Mouse (Mus musculus) cerebellum, postnatal 10 days (tissue): ENCODE data around the gene Dnajb2.

ENCODE experiments used
- DNase-seq, 2 experiments: peaks; one replicate each; pipeline ENCODE4 v3.0.0; 2021; ENCODE audit warnings: mixed read lengths in 2 of 2

Dnajb2 gene

GRCm38 (mm10) chr1:75252308-75252707 lies 16.1 kb downstream of the Dnajb2 start:
- DNase-seq: peak in 1 of 2 experiments; percentile 19

GRCm38 (mm10) chr1:75253029-75253428 lies 16.8 kb downstream of the Dnajb2 start:
- peak; percentile 37 to 51 for DNase-seq

DNA sequence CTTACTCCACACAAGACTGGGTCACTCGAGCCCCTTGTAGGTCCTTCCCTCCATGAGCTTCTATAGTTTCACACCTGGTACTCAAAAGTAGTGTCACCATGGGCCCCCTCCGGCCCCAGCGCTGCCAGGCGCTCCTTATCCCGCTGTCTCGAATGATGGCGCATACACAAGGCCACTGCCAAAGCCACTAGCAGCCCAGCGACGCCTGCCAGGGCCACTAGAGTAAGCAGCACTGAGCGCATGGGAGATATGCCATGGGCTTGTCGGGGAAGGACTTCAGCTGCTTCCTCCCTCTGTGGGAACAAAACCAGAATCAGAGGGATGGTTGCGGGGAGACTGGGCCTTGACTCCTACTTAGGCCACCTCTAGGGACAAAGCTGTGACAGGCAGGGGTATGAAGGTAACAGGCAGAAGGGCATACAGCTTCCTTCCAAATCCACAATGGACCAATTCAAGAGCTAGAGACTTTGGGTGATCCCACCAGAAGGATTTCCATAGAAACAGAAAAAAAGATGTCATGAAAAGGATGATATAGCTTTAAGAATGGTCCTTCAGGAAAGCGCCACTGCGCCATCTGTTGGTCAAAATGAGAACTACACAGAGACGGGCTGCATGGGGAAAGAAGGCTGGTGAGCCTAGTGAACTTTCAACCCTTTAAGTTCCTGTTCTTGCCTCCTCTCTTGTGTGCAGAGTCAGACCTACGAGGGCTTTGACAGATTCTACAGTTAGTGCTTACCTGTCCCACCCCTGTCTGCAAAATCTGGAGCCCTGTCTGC lies 17.8 kb downstream of the Dnajb2 start:
- DNase-seq: peak; percentile 93 to 97

DNA sequence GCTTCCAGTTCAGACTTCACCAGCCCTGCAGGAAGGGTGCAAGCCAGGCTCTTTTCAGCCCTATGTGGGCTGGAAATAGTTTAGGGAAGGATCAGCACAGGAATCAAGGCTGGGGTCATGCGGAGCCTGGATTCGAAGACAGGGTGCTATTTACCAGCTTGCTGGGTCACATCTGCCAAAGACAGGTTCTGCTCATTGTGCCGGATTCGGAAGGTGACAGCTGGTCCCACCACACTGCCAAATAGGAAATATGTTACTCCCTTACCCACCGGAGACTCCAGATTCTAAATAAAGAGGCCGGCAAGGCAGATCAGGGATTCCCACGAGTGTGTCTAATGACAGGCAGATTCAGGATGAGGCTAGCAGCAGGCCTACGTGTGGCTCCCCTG lies 18.4 kb downstream of the Dnajb2 start:
- peak; percentile 65 to 66 for DNase-seq

DNA sequence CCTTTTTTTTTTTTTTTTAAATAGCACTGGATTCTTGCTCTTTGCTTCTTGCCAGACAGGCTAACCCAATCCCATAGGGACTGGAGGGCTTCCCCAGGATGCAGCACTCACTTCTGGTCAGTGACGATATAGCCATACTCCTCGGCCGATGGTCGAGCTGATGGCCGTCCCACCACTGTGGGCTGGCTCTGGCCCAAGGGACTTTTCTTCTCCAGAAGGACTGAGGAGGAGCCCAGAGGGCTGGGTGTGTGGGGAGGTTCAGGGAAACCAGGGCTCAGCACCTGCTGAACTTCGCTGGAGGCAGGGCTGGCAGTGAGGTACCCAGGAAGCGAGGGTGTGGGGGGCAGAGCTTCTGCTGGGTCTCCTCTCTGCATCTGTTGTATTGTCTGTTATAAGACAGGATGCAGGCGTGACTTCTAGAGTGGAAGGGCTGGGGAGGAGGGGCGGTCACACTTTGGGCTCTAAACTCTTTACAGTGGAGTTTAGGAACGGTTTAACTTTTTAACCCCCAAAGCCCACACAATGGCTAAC lies 19.4 kb downstream of the Dnajb2 start:
- DNase-seq: peak; percentile 38 to 40

DNA sequence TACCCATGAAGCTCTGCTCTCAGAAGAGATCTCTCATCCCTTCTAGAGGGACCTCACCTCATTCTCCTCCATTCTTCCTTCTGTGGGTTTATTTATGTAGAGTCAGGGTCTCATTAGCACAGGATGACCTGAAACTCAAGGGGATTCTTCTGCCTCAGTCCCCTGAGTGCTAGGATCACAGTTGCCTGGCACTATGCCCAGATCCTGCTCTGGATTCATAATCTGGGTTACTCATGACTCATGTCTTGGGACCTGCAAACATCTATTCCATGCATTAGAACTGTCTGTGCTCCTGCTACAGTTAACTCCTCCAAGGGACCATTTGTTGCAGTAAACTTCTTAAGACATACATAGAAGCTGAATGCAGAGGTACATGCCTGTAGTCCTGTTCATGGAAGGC lies 25.1 kb downstream of the Dnajb2 start:
- DNase-seq: peak in 1 of 2 experiments; percentile 27

- DNase-seq: peak; percentile 56 to 61
Measured at GRCm38 (mm10) chr1:75262969-75263951, 27.1 kb downstream of the Dnajb2 start.

- DNase-seq: peak; percentile 84 to 88
Measured at GRCm38 (mm10) chr1:75264091-75264880, 28.1 kb downstream of the Dnajb2 start, which contains the start of gene Ptprn. Gene Ptprn (minus strand): TSS chr1:75264502.

DNA sequence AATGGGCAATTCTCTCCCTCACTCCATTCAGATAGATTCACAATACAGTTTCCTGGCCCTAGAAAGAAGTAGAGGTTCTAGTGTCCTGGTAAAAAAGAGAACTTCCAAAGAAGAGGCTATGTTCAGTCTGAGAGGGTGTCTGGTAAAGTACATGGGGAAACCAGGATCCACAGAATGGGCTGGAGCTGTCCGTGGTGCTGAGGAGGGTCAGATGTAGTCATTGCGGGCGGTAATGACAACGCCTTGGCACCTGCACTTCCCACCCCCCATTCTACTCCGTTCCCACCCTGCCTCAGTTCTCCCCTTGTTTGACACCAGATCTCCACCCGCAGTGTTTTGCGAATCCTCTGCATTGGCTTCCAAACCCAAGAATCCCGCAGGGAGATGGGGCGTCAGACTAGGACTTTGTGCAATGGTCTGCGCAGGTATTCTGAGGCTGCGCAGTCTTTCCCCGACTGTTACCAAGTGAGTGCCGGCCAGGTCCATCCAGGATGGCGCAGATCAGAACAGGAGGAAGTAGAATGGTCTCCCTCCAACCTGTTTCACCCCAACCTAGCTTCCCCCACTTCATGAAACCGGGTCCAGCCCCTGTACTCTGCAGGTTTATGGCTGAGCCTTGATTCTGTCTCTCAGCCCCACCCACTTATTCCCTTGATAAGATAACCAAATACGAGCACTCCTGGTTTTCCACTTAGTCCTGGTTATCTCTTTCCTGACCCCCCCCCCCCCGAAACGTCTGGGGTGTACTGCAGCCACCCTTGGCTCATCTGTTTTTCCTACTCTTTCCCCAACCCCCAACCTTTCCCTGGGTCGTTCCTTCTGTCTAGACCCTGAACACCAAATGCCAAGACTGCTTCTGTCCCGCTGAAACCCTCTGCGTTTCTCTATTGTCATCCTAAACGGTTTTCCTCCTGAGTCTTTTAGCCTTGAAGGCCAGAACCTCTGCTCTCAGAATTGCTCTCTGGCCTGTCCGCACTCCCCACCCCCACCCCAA lies 41.3 kb downstream of the Dnajb2 start:
- DNase-seq: peak; percentile 33 to 36

DNA sequence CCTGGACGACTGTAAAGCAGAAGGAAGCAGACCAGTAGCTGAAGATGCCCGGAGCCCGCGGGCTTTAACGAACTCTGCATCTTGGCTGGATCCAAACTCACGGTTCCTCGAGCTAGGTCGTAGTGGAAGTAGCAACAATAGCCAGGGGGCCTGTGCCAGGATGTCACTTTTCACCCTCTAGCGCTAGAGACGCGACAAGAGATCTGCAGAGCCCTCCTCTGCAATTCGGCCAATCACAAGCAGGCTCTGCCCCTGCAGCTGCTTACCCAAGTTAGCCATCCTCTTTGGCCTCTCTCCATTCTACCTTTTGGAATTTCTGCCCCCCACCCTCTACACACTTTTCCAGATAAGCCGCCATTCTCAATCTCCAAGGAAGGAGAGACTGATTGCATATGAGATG lies 42.0 kb downstream of the Dnajb2 start, which contains the start of gene Resp18:
Gene Resp18, minus strand, starts transcription at position 188 of the 400 bp plus-strand sequence.
- peak; percentile 36 to 42 for DNase-seq

DNA sequence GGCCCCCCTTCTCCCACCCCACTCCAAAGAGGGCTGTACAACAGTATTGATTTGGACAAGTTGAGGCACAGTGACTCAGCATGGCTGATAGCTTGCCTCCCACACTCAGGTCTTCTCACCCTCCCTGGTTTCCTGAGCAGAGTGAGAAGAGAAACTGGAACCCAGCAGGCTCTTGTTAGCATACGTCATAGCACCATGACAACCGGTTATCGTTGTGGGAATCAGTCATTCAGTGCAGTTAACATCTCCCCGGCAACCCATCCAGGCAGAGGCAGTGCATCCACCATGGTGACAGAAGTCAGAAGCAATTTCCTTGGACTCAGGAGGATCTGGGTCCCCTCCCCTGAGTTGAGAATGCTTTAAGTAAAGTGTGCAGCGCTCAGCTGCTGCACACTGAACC lies 46.8 kb downstream of the Dnajb2 start:
- no peak for DNase-seq

DNA sequence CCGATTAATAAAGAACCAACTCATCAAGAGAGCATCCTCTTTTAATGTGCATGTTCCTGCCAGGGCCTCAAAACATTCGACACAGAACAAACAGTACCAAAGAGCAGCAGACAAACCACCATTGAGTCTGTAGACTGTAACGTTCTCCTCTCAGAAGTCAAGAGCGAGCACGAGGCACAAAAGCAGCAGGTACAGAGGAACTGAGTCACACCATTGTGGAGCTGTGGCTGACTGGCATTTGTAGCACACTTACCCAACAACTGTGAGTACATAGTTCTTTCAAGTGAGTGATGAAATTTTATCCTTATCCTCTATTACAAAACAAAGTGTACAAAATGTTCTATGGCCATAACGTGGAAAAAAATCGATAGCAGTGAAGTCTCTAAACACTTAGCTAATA lies 48.7 kb downstream of the Dnajb2 start:
- no peak for DNase-seq

DNA sequence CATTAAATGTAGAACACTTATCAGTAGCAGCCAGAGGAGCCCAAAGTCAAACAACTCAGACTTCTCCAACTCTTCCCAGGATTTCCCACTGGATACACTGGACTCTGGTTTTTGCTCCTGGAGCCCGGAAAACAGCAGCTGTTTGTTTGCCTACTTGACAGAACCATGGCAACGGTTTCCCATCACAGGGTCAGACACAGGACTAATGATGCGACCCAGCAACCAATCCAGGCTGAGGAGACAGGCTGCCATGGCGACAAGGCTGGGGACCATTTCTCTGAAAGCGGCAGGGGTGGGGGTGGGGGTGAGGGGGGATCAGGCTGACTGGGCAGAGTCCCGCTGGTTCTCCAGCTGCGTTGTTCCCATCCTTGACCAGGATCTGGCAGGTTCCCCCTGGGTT lies 53.2 kb downstream of the Dnajb2 start:
- peak; percentile 63 to 73 for DNase-seq

DNA sequence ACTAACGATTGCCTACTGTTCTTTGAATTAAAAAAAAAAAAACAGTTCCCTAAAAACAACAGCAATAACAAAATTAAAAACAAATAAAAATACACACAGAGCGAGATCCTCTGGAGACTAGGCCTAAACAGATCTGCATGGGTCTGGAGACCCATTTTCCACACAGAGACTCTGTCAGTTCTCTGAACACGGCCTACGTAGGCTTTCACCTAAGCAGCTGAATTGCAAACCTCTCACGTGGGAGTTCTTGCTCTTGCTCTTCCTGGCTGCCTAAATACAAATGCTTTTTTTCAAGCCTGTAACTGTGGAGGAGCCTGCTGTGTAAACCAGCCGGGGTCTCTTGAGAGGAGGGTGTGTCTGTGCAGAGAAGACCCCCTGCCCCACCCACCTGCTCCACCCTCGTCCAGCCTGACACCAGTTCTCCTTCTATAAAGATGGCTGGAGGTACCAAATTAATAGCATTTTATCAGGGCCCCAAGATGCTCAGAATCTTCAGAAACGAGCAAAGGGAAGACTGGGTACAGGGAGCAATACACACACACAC lies 53.8 kb downstream of the Dnajb2 start:
- DNase-seq: peak in 1 of 2 experiments; percentile 16

DNA sequence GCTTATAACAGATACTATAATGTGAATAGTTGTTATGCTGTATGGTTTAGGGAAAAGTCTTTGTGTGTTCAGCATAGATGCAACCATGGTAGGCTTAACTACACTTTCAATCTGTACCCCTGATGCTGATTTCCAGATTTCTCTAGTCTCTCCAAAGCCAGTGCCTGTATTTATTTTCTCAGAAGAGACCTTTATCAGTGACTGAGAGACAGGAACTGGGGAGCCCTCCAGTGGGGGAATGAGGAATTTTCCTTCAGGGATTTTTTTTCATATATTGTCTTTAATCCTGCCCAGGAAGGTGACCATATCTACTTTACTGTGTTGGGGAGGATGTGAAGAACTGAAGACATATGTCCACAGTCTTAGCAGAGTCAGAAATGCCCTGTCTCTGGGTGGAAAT lies 54.4 kb downstream of the Dnajb2 start:
- DNase-seq: peak; percentile 81 to 87

DNA sequence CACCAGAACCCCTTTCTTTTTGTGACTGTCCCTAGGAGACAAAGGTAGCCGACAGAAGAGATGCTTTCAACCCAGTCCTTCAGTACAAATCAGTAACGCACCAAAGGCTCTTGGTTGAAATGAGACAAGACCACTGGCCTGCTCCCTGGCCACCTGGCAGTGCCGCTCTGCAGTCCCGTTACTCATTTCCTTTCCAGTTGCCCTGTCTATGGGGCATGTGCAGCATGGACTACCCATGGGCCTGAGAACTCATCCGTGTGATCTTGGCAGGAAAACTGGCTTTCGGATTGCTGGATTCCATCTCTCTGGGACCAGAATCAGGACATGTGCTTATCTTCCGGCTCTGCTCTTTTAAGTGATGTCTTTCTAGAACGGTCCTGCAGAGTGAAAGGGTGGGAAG lies 55.1 kb downstream of the Dnajb2 start:
- peak; percentile 53 for DNase-seq

GRCm38 (mm10) chr1:75292476-75293330 lies 56.5 kb downstream of the Dnajb2 start:
- no peak for DNase-seq

DNA sequence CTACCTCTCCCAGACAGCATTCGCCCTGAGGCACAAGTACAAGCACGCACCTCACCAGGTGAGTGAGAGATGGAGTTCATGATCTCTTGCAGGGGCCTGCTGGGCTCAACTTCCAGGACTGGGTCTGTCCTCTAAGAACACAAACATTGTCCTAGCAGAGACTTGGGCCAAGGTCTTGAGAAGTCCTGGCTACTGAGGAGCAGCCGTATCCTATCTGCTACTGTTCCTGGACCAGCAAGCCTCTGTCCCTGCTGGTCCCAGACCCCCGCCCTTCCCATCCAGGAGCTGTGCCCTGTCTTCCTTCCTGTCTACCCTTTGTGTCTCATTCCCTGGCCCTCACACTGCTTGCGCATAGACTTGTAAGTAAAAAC lies 57.1 kb downstream of the Dnajb2 start:
- no peak for DNase-seq

- no peak for DNase-seq
Measured at GRCm38 (mm10) chr1:75294294-75294693, 58.1 kb downstream of the Dnajb2 start.
